Mouse (Mus musculus): ENCODE data around the gene Nfe2l3. TPM values are rescaled to one million over a fixed set of nuclear protein-coding genes. Genes with fewer than 3 reads are reported as not detected.

Nfe2l3 gene
- polyA plus RNA-seq, 2 experiments = 2.4 TPM

DNA sequence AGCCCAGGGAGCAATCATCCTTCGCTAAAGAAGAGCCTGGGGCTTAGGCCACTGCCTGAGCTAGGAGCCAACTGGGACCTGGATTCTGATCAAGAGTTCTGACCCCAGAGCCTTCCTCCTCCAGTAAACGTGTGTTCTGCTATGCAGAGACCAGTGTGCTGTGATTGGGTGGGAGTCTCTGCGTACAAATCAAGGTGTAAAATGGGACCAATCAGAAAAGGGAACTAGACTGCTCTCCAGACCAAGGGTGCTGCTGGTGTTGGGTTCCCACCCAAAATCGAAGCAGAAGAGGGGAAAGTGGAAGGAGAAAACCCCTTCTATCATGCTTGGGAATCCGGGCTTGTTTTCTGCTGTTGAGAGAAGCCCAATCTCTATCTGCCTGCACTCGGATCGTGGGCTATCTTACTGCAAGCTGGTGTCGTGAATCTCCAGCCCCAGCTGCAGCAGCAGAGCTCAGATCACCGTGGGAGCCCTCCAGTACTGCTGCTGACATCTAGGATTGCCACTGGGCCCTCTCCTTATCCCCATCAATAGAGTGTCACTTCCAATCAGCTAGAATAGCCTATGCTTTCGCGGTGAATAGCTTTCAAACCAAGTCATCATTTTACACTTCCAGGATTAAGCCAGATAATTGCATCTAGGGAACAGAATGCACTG is 8.9 kb upstream of the Nfe2l3 start:
- Histone ChIP-seq H3K4me2 (replicated peaks; ENCODE audit: low read depth, low read length, severe bottlenecking) (no peak overlapping the region), H3K4me3 (replicated peaks; ENCODE audit: low read length) (no peak overlapping the region), H3K36me3 (ENCODE audit: control insufficient read depth, insufficient read depth, low read length) (no peaks in the 10 kb centered on the region), H3K4me1 (ENCODE audit: control insufficient read depth, insufficient read depth, low read length) (no peaks in the 10 kb centered on the region), H3K9ac (ENCODE audit: low read depth, low read length, severe bottlenecking) (no peak overlapping the region), H3K27ac (replicated peaks; ENCODE audit: low read depth, low read length) (no peak overlapping the region), H3K27me3 (ENCODE audit: control insufficient read depth, insufficient read depth, low read length) (no peaks in the 10 kb centered on the region), H3K9me3 (ENCODE audit: control insufficient read depth, low read length) (no peaks in the 10 kb centered on the region)
- WGBS = 43% methylated on average over 11 of the region's 11 CpGs
- TF ChIP-seq POLR2A (IDR thresholded peaks at IDR 0.05; ENCODE audit: borderline replicate concordance, extremely low read depth, insufficient read depth, insufficient read length) = no peak
- ATAC-seq (ENCODE audit: low FRiP score, low read depth) (no peak), DNase-seq (ENCODE audit: low spot score) (no peak)

DNA sequence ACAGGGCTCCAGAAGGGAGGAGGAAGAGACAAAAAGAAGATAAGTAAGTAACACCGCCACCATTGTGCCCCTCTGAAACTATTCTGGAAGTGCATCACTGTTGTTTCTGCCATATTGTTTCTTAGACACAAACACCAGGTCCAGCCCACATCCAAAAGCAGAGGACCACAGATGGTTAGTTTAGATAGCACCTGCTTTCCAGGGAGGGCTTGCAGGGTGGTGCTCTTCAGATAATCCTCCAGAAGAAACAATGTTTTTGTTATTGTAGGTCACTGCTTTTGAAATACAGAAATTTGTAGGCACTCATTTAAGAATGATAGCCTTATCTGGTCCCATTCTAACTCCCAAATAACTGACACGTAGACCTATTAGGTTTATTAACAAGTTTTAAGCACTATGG is 7.9 kb upstream of the Nfe2l3 start:
- no peaks in the 10 kb centered on the region for H3K36me3 ChIP-seq (ENCODE audit: control insufficient read depth, insufficient read depth, low read length)
- WGBS = 93% methylated on average over 2 of the region's 2 CpGs
- no peak for ATAC-seq (ENCODE audit: low FRiP score, low read depth)

DNA sequence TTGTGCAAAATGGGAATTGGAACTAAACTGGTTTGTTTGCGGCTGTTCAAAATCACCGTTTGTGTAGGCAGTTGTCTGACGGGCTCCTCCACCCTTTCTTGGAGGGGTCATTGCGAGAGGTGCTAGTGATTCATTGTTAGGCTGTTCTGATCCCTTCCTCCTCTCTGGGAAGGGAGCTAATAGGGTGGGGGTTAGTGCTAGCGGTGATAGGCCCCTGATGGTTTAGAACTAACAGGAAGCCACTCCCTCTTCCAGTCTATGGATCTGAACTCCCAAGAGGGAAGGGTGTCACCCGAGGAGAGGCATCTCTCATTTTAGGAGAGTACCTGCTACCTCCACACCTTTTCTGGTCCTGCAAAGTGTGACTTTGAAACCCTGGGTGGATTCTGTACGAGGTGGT is 1.8 kb downstream of the Nfe2l3 start:
- Histone ChIP-seq H3K9ac (ENCODE audit: low read depth, low read length, severe bottlenecking) (no peak overlapping the region), H3K4me1 (ENCODE audit: control insufficient read depth, insufficient read depth, low read length) (peaks cover 13% of the 10 kb centered on the region), H3K4me3 (replicated peaks; ENCODE audit: low read length) (no peak overlapping the region), H3K36me3 (ENCODE audit: control insufficient read depth, insufficient read depth, low read length) (no peaks in the 10 kb centered on the region), H3K9me3 (ENCODE audit: control insufficient read depth, low read length) (no peaks in the 10 kb centered on the region), H3K27ac (replicated peaks; ENCODE audit: low read depth, low read length) (no peak overlapping the region), H3K4me2 (replicated peaks; ENCODE audit: low read depth, low read length, severe bottlenecking) (no peak overlapping the region), H3K27me3 (ENCODE audit: control insufficient read depth, insufficient read depth, low read length) (peaks cover 24% of the 10 kb centered on the region)
- DNase-seq (ENCODE audit: low spot score) (no peak), ATAC-seq (ENCODE audit: low FRiP score, low read depth) (no peak)
- 39% methylated on average over 7 of the region's 7 CpGs for WGBS
- no peak for TF ChIP-seq POLR2A (IDR thresholded peaks at IDR 0.05; ENCODE audit: borderline replicate concordance, extremely low read depth, insufficient read depth, insufficient read length)

More for the DNA sequence above, 7.9 kb upstream of the Nfe2l3 start:
- no peaks in the 10 kb centered on the region for H3K27me3 ChIP-seq (ENCODE audit: control insufficient read depth, insufficient read depth, low read length)
- H3K9ac ChIP-seq (ENCODE audit: low read depth, low read length, severe bottlenecking) = no peak overlapping the region
- DNase-seq (ENCODE audit: low spot score) = no peak
- no peak overlapping the region for H3K27ac ChIP-seq (replicated peaks; ENCODE audit: low read depth, low read length)
- H3K4me2 ChIP-seq (replicated peaks; ENCODE audit: low read depth, low read length, severe bottlenecking) = no peak overlapping the region
- no peaks in the 10 kb centered on the region for H3K9me3 ChIP-seq (ENCODE audit: control insufficient read depth, low read length)
- no peaks in the 10 kb centered on the region for H3K4me1 ChIP-seq (ENCODE audit: control insufficient read depth, insufficient read depth, low read length)
- H3K4me3 ChIP-seq (replicated peaks; ENCODE audit: low read length) = no peak overlapping the region
- no peak for TF ChIP-seq POLR2A (IDR thresholded peaks at IDR 0.05; ENCODE audit: borderline replicate concordance, extremely low read depth, insufficient read depth, insufficient read length)

DNA sequence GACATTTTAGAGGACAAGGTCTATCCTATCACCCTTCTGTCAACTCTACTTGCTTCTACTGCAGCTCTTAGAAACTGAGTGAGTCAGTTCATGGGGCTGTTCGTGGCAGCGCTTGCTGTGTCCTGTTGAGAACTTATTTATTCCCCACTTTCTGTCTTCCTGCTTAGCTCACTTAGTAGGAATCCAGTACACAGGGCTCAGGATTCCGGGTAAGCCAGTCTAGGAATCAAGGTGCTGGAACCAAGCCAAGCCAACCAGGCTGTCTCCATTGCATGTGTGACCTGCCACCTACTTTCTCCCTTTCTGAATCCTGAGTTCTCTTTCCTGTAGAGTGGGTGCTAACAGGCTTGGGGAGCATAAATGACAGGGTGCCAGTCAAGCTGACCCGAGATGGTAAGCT is 5.2 kb downstream of the Nfe2l3 start:
- H3K9ac ChIP-seq (ENCODE audit: low read depth, low read length, severe bottlenecking) = no peak overlapping the region
- 58% methylated on average over 4 of the region's 4 CpGs for WGBS
- H3K36me3 ChIP-seq (ENCODE audit: control insufficient read depth, insufficient read depth, low read length) = no peaks in the 10 kb centered on the region
- H3K4me1 ChIP-seq (ENCODE audit: control insufficient read depth, insufficient read depth, low read length) = peaks cover 8% of the 10 kb centered on the region
- TF ChIP-seq POLR2A (IDR thresholded peaks at IDR 0.05; ENCODE audit: borderline replicate concordance, extremely low read depth, insufficient read depth, insufficient read length) = no peak
- no peaks in the 10 kb centered on the region for H3K9me3 ChIP-seq (ENCODE audit: control insufficient read depth, low read length)
- peak; percentile 72 for DNase-seq (ENCODE audit: low spot score)
- no peak for ATAC-seq (ENCODE audit: low FRiP score, low read depth)
- H3K27ac ChIP-seq (replicated peaks; ENCODE audit: low read depth, low read length) = no peak overlapping the region
- H3K27me3 ChIP-seq (ENCODE audit: control insufficient read depth, insufficient read depth, low read length) = peaks cover 16% of the 10 kb centered on the region
- no peak overlapping the region for H3K4me3 ChIP-seq (replicated peaks; ENCODE audit: low read length)
- no peak overlapping the region for H3K4me2 ChIP-seq (replicated peaks; ENCODE audit: low read depth, low read length, severe bottlenecking)

DNA sequence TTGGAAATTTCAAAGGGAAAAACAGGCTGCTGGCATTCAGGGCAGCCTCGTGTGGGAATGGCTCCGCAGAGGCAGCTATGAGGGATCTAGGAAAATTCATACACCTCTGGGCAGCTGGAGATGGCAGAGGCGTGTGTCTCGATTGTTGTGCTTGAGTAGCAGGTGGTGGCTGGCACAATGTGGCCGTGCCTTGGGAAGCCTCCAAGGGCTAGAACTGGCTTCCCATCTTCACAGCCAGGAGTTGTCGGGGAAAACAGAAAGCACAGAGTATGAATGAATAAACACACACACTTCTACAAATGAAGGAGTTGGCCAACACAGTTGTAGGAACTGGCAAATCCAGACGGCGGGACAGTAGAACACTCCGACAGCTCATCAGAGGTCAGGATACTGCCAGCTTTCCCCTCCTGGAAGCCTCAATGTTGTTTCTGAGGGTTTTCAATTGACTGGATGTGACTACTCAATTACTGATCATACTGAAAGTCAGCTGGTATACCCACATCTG is 6.4 kb downstream of the Nfe2l3 start:
- Histone ChIP-seq H3K9ac (ENCODE audit: low read depth, low read length, severe bottlenecking) (no peak overlapping the region), H3K9me3 (ENCODE audit: control insufficient read depth, low read length) (no peaks in the 10 kb centered on the region), H3K27ac (replicated peaks; ENCODE audit: low read depth, low read length) (no peak overlapping the region), H3K36me3 (ENCODE audit: control insufficient read depth, insufficient read depth, low read length) (no peaks in the 10 kb centered on the region), H3K4me3 (replicated peaks; ENCODE audit: low read length) (no peak overlapping the region), H3K4me1 (ENCODE audit: control insufficient read depth, insufficient read depth, low read length) (peaks cover 6% of the 10 kb centered on the region; the same call in 1 of the 2 replicates), H3K4me2 (replicated peaks; ENCODE audit: low read depth, low read length, severe bottlenecking) (no peak overlapping the region), H3K27me3 (ENCODE audit: control insufficient read depth, insufficient read depth, low read length) (peaks cover 4% of the 10 kb centered on the region; the same call in 1 of the 2 replicates)
- no peak for TF ChIP-seq POLR2A (IDR thresholded peaks at IDR 0.05; ENCODE audit: borderline replicate concordance, extremely low read depth, insufficient read depth, insufficient read length)
- 86% methylated on average over 9 of the region's 9 CpGs for WGBS
- no peak for ATAC-seq (ENCODE audit: low FRiP score, low read depth)
- DNase-seq (ENCODE audit: low spot score) = no peak
